Mouse (Mus musculus): Measurements from ENCODE around the gene Mmp14. TPM values are rescaled to one million over a fixed set of nuclear protein-coding genes. Genes with fewer than 3 reads are reported as not detected.

The Mmp14 gene
- total RNA-seq, 2 experiments from 2014 or later = 20.0 to 29.8 TPM

Other genes starting within 250 kb of the Mmp14 start
- 100 to 1,000 TPM; 123 to 124 TPM for gene Dad1, start 177.5 kb upstream of the Mmp14 start, total RNA-seq (2021)
- 10 to 100 TPM; 56.1 to 58.9 TPM for gene Abhd4, start 177.4 kb upstream of the Mmp14 start, total RNA-seq (2021)
- gene Olfr49, start 146.7 kb upstream of the Mmp14 start, total RNA-seq (2021) = not detected
- 10 to 100 TPM; 57.3 to 59.2 TPM for gene Oxa1l, start 70.8 kb upstream of the Mmp14 start, total RNA-seq (2021)
- gene Slc7a7, start 13.8 kb upstream of the Mmp14 start, total RNA-seq (2021) = 1 to 10 TPM; 2.4 to 2.5 TPM
- gene Mrpl52, start 4.7 kb upstream of the Mmp14 start, total RNA-seq (2021) = 10 to 100 TPM; 92.7 to 96.6 TPM
- gene Lrp10, start 32.5 kb downstream of the Mmp14 start, total RNA-seq (2021) = 10 to 100 TPM; 40.3 to 45.1 TPM
- 10 to 100 TPM; 31.3 to 33.2 TPM for gene Rem2, start 44.5 kb downstream of the Mmp14 start, total RNA-seq (2021)
- 10 to 100 TPM; 74.9 to 75.2 TPM for gene Prmt5, start 85.9 kb downstream of the Mmp14 start, total RNA-seq (2021)
- gene Haus4, start 123.0 kb downstream of the Mmp14 start, total RNA-seq (2021) = 1 to 10 TPM; 4.1 to 4.2 TPM
- 1 to 10 TPM; 2.6 to 3.2 TPM for gene Ajuba, start 145.9 kb downstream of the Mmp14 start, total RNA-seq (2021)
- 1 to 10 TPM; 4.3 to 5.6 TPM for gene 4931414P19Rik, start 174.4 kb downstream of the Mmp14 start, total RNA-seq (2021)
- 100 to 1,000 TPM; 211 to 215 TPM for gene Psmb5, start 186.4 kb downstream of the Mmp14 start, total RNA-seq (2021)
- gene Psmb11, start 189.8 kb downstream of the Mmp14 start, total RNA-seq (2021) = under 1 TPM; 0.35 to 0.38 TPM
- not detected for gene Gm17606, start 209.3 kb downstream of the Mmp14 start, total RNA-seq (2021)
- 10 to 100 TPM; 20.5 to 21.0 TPM for gene Cdh24, start 209.8 kb downstream of the Mmp14 start, total RNA-seq (2021)

Data from layer of hippocampus, postnatal 14 days (tissue).